Mouse (Mus musculus): ENCODE results near the gene Slx4ip. TPM values are rescaled to one million over a fixed set of nuclear protein-coding genes. Genes with fewer than 3 reads are reported as not detected.

The Slx4ip gene
- polyA plus RNA-seq, 1 experiment from 2014 or later = 7.3 TPM

- no peak overlapping the region for H3K4me3 ChIP-seq (ENCODE audit: low read length)
- no peak overlapping the region for H3K27ac ChIP-seq (ENCODE audit: low read length)
- 64% methylated on average over 11 of the region's 11 CpGs for WGBS
- ATAC-seq (ENCODE audit: low read depth) = no peak
- H3K9ac ChIP-seq (ENCODE audit: low read length) = no peak overlapping the region
- H3K27me3 ChIP-seq (ENCODE audit: control insufficient read depth, insufficient read depth, low read depth, low read length) = no peaks in the 10 kb centered on the region
- H3K9me3 ChIP-seq (ENCODE audit: control insufficient read depth, low read length) = no peaks in the 10 kb centered on the region
- peaks cover 19% of the 10 kb centered on the region for H3K36me3 ChIP-seq (ENCODE audit: control insufficient read depth, insufficient read depth, low read length)
- H3K4me2 ChIP-seq (ENCODE audit: low read depth, low read length) = no peak overlapping the region
- no peaks in the 10 kb centered on the region for H3K4me1 ChIP-seq (replicated peaks; ENCODE audit: control insufficient read depth, insufficient read depth, low read length)
Measured at GRCm38 (mm10) chr2:137091766-137092522, 200.9 kb downstream of the Slx4ip start.

- Histone ChIP-seq H3K4me3 (ENCODE audit: low read length) (no peak overlapping the region), H3K9ac (ENCODE audit: low read length) (no peak overlapping the region), H3K4me2 (ENCODE audit: low read depth, low read length) (no peak overlapping the region), H3K27ac (ENCODE audit: low read length) (no peak overlapping the region), H3K27me3 (ENCODE audit: control insufficient read depth, insufficient read depth, low read depth, low read length) (no peaks in the 10 kb centered on the region), H3K4me1 (replicated peaks; ENCODE audit: control insufficient read depth, insufficient read depth, low read length) (no peaks in the 10 kb centered on the region; the same call in 1 of the 2 replicates), H3K36me3 (ENCODE audit: control insufficient read depth, insufficient read depth, low read length) (peaks cover 19% of the 10 kb centered on the region), H3K9me3 (ENCODE audit: control insufficient read depth, low read length) (no peaks in the 10 kb centered on the region)
- 66% methylated on average over 10 of the region's 10 CpGs for whole genome bisulfite sequencing
- no peak for ATAC-seq (ENCODE audit: low read depth)
Measured at GRCm38 (mm10) chr2:137092523-137093297, 201.7 kb downstream of the Slx4ip start.

- ATAC-seq (ENCODE audit: low read depth) = no peak
- Histone ChIP-seq H3K4me3 (ENCODE audit: low read length) (no peak overlapping the region), H3K9me3 (ENCODE audit: control insufficient read depth, low read length) (no peaks in the 10 kb centered on the region), H3K9ac (ENCODE audit: low read length) (no peak overlapping the region), H3K36me3 (ENCODE audit: control insufficient read depth, insufficient read depth, low read length) (peaks cover 19% of the 10 kb centered on the region), H3K27me3 (ENCODE audit: control insufficient read depth, insufficient read depth, low read depth, low read length) (no peaks in the 10 kb centered on the region), H3K27ac (ENCODE audit: low read length) (no peak overlapping the region), H3K4me2 (ENCODE audit: low read depth, low read length) (no peak overlapping the region), H3K4me1 (replicated peaks; ENCODE audit: control insufficient read depth, insufficient read depth, low read length) (no peaks in the 10 kb centered on the region; the same call in 1 of the 2 replicates)
- 83% methylated on average over 7 of the region's 7 CpGs for WGBS
Measured at GRCm38 (mm10) chr2:137093298-137093630, 202.2 kb downstream of the Slx4ip start.

- Histone ChIP-seq H3K27ac (ENCODE audit: low read length) (no peak overlapping the region), H3K4me3 (ENCODE audit: low read length) (no peak overlapping the region), H3K9me3 (ENCODE audit: control insufficient read depth, low read length) (no peaks in the 10 kb centered on the region), H3K36me3 (ENCODE audit: control insufficient read depth, insufficient read depth, low read length) (peaks cover 19% of the 10 kb centered on the region), H3K4me2 (ENCODE audit: low read depth, low read length) (no peak overlapping the region), H3K27me3 (ENCODE audit: control insufficient read depth, insufficient read depth, low read depth, low read length) (no peaks in the 10 kb centered on the region), H3K4me1 (replicated peaks; ENCODE audit: control insufficient read depth, insufficient read depth, low read length) (no peaks in the 10 kb centered on the region; the same call in 1 of the 2 replicates), H3K9ac (ENCODE audit: low read length) (no peak overlapping the region)
- 74% methylated on average over 8 of the region's 8 CpGs for WGBS
- no peak for ATAC-seq (ENCODE audit: low read depth)
Measured at GRCm38 (mm10) chr2:137094301-137094700, 203.3 kb downstream of the Slx4ip start.

- no peak for ATAC-seq (ENCODE audit: low read depth)
- Histone ChIP-seq H3K36me3 (ENCODE audit: control insufficient read depth, insufficient read depth, low read length) (peaks cover 2% of the 10 kb centered on the region; the same call in 1 of the 2 replicates), H3K9me3 (ENCODE audit: control insufficient read depth, low read length) (no peaks in the 10 kb centered on the region), H3K4me3 (ENCODE audit: low read length) (no peak overlapping the region), H3K4me1 (replicated peaks; ENCODE audit: control insufficient read depth, insufficient read depth, low read length) (no peaks in the 10 kb centered on the region; the same call in 1 of the 2 replicates), H3K27me3 (ENCODE audit: control insufficient read depth, insufficient read depth, low read depth, low read length) (no peaks in the 10 kb centered on the region), H3K4me2 (ENCODE audit: low read depth, low read length) (no peak overlapping the region), H3K27ac (ENCODE audit: low read length) (no peak overlapping the region), H3K9ac (ENCODE audit: low read length) (no peak overlapping the region)
- WGBS = 29% methylated on average over 4 of the region's 5 CpGs
Measured at GRCm38 (mm10) chr2:137096981-137097460, 206.0 kb downstream of the Slx4ip start.

- Histone ChIP-seq H3K36me3 (ENCODE audit: control insufficient read depth, insufficient read depth, low read length) (peaks cover 2% of the 10 kb centered on the region; the same call in 1 of the 2 replicates), H3K27ac (ENCODE audit: low read length) (no peak overlapping the region)
Measured at GRCm38 (mm10) chr2:137098269-137099035, 207.4 kb downstream of the Slx4ip start.

GRCm38 (mm10) chr2:137099211-137099734, 208.3 kb downstream of the Slx4ip start:
- Histone ChIP-seq H3K27ac (ENCODE audit: low read length) (no peak overlapping the region), H3K9me3 (ENCODE audit: control insufficient read depth, low read length) (no peaks in the 10 kb centered on the region), H3K4me1 (replicated peaks; ENCODE audit: control insufficient read depth, insufficient read depth, low read length) (no peaks in the 10 kb centered on the region; the same call in 1 of the 2 replicates), H3K9ac (ENCODE audit: low read length) (no peak overlapping the region), H3K27me3 (ENCODE audit: control insufficient read depth, insufficient read depth, low read depth, low read length) (no peaks in the 10 kb centered on the region), H3K36me3 (ENCODE audit: control insufficient read depth, insufficient read depth, low read length) (peaks cover 1% of the 10 kb centered on the region; the same call in 1 of the 2 replicates), H3K4me2 (ENCODE audit: low read depth, low read length) (no peak overlapping the region), H3K4me3 (ENCODE audit: low read length) (no peak overlapping the region)
- 38% methylated on average over 6 of the region's 6 CpGs for WGBS
- no peak for ATAC-seq (ENCODE audit: low read depth)

More at GRCm38 (mm10) chr2:137098269-137099035, 207.4 kb downstream of the Slx4ip start:
- H3K9ac ChIP-seq (ENCODE audit: low read length) = no peak overlapping the region
- no peak overlapping the region for H3K4me3 ChIP-seq (ENCODE audit: low read length)
- no peaks in the 10 kb centered on the region; the same call in 1 of the 2 replicates for H3K4me1 ChIP-seq (replicated peaks; ENCODE audit: control insufficient read depth, insufficient read depth, low read length)
- H3K27me3 ChIP-seq (ENCODE audit: control insufficient read depth, insufficient read depth, low read depth, low read length) = no peaks in the 10 kb centered on the region
- no peak for ATAC-seq (ENCODE audit: low read depth)
- H3K4me2 ChIP-seq (ENCODE audit: low read depth, low read length) = no peak overlapping the region
- WGBS = 68% methylated on average over 11 of the region's 11 CpGs
- no peaks in the 10 kb centered on the region for H3K9me3 ChIP-seq (ENCODE audit: control insufficient read depth, low read length)

GRCm38 (mm10) chr2:137101074-137101473, 210.1 kb downstream of the Slx4ip start:
- Histone ChIP-seq H3K27me3 (ENCODE audit: control insufficient read depth, insufficient read depth, low read depth, low read length) (no peaks in the 10 kb centered on the region), H3K27ac (ENCODE audit: low read length) (no peak overlapping the region), H3K4me1 (replicated peaks; ENCODE audit: control insufficient read depth, insufficient read depth, low read length) (no peaks in the 10 kb centered on the region; the same call in 1 of the 2 replicates), H3K9me3 (ENCODE audit: control insufficient read depth, low read length) (no peaks in the 10 kb centered on the region), H3K36me3 (ENCODE audit: control insufficient read depth, insufficient read depth, low read length) (no peaks in the 10 kb centered on the region; the same call in 1 of the 2 replicates), H3K4me3 (ENCODE audit: low read length) (no peak overlapping the region), H3K9ac (ENCODE audit: low read length) (no peak overlapping the region), H3K4me2 (ENCODE audit: low read depth, low read length) (no peak overlapping the region)
- ATAC-seq (ENCODE audit: low read depth) = peak; percentile 64
- WGBS = 50% methylated on average over 5 of the region's 5 CpGs
